Mouse (Mus musculus) liver, adult (tissue): ENCODE results near the gene Tmem189.

Experiments
- GATA4 ChIP-seq: IDR thresholded peaks from 2 replicates; pipeline ENCODE4 v1.6.1; 2014; ENCODE audit warnings: mild to moderate bottlenecking, low read length; ENCODE audit not compliant: insufficient replicate concordance

Tmem189 gene

DNA sequence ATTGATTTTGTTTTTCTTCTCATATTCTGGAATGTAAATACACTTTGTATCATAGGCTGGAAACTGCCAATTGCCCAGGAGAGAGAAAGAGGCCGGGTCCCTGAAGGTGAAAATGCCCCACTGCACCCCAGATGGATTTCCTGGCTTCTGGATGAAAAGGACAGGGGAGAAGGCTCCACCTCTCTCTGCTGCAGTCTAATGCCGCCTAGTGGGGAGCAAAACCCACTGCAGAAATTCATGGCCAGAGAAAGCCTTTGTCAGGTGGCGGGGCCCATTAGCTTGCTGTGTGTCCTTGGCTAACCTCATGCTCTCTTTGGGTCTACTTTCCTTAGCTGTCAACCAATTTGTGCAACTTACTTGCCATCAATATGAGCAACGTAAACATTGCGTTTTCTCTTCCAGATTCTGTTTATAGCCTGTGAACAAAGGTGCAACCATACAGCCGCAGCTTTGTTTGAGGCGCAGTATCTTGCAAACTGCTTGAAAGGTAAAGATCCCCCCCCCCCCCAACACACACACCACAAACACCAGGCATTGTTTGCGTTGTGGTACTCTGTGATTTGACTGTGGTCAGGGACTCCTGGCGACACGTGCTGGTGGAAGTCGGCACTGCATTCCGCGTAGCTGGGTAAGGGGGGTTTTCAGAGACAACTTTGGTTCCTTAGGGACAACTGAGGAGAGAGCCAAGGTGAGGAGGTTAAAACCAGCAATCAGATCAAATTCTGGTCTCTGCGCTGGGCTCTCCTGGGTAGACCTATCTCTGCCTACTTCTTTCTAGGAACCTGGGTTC, 14.3 kb downstream of the Tmem189 start:
- no peak for TF ChIP-seq GATA4

DNA sequence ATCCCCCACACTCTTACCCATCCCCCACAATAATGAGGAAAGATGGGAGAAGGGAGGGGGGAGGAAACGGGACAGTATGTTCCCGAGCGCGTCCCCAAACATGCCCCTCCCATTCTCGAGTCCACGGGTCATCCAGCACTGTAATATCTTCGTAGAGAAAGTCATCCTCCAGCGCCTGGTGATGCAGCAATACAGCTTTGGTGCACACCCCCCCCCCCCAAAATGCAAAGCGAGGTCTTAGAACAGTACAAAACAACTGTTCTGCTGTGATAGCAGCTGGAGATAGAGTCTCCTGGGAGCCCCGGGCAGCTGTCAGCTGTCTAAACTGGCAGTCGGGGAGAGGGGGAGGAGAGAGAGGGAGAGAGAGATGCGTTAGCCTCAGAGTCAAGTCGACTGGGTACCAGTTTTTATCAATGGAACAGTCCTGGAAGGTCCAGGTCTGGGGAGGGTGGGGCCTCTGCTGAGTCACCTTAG, 17.4 kb downstream of the Tmem189 start:
- TF ChIP-seq GATA4 = no peak

DNA sequence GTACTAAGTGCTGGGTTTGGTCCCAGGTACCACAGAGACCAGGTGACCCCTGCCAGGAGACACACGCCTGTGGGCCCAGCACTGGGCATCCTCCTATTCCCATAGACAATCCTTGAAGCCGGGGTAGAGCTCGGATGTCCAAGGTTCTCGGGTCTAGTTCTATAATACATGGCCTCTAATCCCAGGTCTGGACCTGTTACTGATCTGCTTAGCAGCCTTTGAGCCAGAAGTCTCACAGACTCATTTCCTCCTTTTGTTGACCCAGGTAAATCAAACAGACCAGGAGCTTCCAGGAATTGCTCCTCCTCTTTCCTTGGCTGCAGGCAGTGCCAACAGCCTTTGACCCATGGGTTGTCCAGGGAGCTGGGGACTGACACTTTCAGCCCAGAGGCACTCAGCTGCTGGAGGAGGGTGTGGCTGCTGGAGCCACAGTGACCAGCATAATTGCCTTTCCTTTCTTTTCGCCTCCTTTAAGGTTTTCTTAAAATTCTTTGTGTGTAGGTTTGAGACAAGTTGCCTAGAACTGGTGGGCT, 18.5 kb downstream of the Tmem189 start:
- no peak for TF ChIP-seq GATA4

DNA sequence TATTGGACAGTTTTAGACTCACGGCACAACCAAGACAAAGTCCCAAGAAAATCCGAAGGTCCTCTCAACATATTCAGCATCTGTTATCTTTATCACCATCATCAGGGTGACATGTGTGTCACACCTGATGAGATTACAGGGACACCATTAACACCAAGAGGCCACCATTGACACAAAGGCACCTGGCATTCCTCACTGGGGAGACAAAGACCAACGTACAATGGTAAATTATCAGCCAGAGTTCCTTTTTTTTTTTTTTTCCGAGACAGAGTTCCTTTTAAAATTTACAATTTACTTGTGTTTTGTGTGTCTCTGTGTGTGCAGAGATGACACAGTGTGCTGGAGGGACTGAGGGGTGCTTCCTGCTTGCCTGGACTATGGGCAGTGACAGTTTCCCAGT, 20.2 kb downstream of the Tmem189 start:
- no peak for TF ChIP-seq GATA4

DNA sequence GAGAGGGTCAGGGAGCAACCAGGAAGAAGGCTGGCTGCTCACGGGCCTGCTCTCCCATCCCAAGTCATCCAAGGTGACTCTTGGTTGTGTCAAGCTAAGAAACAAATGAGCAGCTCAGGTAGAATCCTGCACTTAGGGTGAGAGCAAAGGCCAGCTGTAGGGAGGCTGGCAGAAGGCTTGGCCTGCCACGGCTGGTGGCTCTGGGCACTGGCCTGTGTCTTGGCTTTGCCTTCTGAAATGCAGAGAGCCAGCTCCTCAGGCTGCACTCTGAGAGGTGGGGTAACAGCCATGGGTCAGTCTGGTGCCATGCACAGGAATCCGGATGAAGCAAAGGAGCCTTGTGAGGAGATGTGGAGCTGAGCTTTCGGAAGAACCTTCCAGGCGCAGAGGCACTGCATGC, 21.2 kb downstream of the Tmem189 start:
- no peak for TF ChIP-seq GATA4

DNA sequence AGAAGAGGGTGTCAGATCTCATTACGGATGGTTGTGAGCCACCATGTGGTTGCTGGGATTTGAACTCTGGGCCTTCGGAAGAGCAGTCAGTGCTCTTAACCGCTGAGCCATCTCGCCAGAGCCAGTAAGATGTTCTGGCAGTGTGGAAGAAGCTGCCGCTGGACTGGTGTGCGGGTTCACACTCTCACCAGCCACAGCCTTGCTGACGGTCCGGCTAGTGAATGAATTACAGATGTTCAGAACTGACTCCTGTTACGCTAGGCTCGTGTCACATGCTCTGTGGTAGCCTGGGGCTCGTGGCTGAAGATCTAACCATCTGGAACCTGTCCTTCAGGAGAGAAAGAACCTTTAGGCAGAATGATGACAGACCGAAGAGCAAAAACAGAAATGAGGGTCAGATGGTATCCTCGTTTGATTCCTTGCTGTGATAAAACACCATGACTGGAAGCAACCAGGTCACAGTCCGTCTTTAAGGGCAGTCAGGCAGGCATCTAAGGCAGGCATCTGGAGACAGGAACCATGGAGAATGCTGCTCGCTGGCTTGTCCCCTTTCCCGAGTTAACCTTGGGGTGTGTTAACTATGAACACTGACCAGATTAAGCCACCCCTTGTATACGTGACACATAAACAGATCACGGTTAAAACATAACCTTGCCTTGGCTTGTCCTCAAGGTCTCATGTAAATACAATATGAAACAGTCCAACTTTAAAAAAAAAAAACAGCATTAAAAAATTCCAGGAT, 23.5 kb downstream of the Tmem189 start:
- no peak for TF ChIP-seq GATA4

DNA sequence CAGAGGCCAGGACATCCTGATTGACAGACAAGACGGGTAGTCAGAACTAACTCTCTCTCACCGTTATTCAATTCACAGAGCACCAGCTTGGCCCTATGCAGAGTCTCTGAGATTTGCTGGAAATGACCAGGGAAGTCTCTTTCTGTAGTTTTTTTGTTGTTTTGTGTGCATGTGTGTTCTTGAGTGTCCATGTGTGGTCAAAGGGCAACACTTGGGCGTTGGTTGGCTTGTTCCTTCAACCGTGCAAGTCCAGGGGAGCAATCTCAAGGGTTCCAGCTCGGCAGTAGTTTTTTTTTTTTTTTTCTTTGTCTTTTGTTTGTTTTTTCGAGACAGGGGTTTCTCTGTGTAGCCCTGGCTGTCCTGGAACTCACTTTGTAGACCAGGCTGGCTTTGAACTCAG, 26.9 kb downstream of the Tmem189 start:
- TF ChIP-seq GATA4 = no peak

DNA sequence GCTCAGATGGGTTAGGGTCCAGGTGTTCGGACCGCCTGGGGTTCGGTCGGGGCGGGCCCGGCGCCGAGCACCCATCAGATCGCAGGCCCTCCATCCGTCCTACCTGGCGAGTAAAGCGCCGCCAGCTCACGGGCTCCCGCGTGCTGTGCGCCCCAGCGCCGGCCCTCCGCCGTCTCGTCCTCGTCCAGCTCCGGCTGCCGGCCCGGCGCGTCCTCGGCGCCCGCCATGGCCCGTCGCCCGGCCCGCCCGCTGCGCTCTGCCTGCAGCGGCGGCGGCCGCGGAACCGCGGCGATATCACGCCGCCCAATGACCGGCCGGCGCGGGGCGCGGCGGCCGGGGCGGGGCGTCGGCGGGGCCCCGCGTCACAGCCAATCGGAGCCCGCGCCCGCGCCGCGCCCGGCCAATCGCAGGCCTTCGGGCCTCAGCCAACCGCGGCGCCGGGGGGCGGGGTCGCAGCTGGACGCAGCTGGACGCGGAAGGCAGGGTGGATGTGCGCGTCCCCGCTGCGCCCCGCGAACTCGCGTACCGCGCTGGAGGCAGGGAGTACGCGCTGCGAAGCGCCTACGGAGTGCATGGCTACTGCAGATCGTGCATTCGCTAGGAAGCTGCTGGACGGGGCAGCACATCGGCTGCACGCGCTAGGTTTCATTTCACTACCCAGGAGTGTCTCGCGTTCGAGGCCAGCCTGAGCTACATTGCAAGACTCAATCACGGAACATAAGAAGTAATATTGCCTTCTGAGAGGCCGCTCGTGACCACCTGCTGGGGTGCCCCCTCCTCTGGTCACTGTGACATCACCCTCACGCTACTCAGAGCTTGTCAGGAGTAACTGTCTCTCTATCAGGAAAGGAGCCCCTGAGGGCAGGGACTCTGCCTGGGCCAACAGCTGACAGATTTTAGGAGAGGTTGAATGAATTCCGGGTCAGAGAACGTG, 28.1 kb downstream of the Tmem189 start, which contains the start of gene Gm20431:
Gene Gm20431 (minus strand): TSS at position 227 of the 934 bp plus-strand sequence.
- no peak for TF ChIP-seq GATA4

DNA sequence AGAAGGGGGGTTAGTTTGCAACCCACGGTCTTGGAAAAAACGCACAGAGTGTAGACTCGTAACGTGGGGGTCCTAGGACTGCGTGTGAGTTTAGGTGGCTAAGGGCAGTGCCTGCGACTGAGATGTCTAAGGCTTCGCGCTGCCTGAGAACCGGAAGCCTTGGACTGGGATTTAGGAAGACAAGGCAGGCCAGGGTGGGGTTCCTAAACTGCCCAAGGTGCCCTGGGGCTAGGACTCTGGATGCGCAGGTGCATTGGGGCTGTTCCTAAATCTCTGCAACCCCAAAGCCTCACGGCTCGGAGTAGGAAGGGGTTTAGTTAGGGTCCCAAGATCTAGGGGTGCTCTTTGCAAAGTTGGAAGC, 29.0 kb downstream of the Tmem189 start:
- TF ChIP-seq GATA4 = no peak

DNA sequence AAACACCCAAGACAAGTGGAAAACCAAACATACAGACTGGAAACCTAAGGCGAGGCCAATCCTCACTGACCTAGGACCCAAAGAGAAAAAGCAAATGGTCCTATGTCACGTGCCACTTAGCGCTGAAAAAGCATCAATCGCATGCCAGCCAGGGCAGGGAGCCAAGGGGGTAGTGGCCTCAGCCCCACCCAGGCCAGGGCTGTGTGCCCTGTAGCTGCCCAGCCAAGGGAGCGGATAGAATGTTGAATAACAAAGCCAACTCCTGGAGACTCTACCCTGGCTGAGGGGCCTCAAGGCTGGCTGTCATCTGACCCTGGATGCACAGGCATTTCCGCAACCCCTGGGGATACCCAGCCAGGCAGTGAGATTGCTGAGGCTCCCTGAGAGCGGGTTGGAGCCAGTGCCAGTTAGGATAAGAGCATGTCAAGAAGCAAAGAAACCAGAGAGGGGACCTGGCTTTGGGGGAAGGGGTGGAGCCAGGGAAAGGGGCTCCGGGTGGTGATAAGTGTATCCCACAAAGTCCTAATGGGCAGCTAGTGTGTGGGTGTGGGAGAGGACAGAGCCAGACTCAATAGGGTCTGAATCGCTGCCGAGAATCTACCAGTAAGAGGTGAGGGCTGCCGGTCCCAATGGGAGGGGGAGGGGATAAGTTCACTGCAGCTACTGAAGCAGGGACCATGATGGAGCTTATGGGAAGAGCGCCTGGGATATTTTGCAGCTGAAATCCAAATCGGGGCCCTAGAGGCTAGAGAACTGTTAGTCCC, 29.6 kb downstream of the Tmem189 start:
- TF ChIP-seq GATA4 = no peak

DNA sequence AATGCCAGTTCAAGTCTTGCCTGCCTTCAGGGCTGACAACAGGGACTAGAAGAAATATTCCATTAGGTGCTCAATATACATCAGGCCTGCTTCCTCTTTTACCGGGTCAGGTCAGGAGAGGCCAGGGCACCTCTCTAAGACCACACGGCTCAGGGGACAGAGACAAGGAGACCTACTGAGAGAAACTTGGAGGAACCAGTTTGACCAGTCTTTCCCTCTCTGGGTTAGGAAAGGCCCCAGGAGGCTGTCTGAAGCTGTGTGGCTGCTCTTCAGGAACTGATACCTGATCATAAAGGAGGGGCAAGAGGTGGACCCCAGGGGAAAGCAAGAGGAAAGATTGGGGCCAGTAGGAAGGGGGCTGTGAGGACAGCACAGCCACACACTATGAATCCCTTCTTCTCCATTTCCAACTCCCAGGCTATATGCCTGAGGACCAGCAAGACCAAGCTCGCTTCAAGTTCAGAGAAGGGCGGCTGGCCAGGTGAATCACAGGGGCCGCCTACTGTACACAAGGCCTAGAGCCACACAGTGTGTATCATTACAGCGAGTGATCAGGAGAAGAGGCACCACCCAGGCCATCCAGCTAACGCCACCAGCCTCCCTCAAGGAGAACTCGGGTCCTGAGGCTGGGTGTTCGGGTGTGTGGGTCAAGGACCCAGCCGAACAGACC, 30.3 kb downstream of the Tmem189 start:
- no peak for TF ChIP-seq GATA4

DNA sequence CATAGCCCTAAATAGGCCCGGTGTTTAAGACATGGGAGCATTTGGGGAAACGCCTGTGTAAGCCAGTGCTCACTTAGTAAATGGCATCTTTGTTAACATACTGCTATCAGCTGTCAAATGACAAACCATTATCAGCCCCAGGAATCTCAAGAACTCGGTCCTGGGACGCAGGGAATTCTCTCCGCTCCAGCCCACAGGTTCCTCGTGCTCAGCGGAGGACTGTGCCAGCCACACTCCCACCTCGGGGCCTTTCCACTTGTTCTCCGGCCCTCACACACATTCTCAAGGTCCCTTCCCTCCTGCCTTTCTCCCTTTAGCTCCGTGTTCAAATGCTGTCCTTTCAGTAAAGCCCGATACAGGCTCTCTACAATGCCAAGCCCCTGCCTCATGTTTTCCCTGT, 30.9 kb downstream of the Tmem189 start:
- TF ChIP-seq GATA4 = no peak

DNA sequence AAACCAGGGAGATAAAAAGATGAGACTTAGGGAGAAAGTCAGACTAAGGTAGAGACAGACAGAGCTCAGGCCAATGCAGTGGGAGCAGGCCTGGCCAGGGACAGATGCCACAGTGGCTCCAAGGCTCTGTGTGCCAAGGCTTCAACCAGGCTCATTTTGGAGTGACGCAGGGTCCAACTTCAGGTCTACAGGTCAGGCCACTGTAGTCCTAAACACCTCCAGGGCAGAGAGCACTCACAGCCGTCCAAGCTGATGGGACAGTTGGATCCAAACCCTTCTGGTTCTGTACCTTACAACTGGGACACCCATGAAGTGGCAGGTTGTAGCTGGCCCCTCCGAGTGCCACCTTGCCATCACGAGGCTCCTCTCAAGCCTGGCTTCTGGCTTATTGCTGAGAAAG, 31.6 kb downstream of the Tmem189 start:
- no peak for TF ChIP-seq GATA4

DNA sequence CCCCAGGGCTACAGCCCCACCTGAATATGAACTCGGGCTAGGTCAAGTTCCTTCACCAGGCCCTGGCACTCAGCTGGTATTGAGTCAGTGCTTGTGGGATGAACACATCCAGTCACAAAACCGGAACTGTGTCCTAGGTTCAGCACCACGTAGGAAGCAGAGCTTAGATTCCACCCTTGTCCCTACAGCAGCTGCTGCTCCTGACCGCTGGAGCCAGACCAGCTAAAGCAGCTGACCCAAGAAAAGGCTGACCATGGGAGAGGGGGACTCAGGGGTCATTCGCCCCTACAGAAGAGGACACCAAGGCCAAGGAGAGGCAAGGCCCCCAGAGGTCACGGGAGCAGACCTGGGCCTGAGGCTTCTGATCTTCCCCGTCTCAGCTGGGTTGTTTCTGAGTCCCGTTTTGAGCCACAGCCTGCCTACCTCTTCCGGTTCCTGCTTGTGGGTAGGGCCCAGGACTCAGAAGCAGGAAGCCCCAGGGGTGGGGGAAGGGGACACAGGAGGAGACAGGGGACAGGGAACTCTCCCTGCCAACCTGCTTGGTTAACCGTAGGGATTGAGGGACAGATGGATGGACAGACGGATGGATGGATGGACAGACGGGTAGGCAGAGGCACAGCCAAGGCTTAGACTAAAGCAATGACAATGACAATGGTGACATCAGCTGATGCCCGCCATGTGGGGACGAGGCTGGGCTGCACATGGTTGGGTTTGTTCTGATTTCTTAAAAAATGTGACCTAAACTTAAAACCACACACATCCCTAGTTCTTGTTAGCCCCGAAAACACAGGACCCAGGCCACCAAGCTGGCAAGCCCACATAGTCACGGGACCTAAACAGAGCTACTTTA, 32.8 kb downstream of the Tmem189 start:
- TF ChIP-seq GATA4 = no peak
